Mouse (Mus musculus): ENCODE results near the gene Pilra. TPM values are rescaled to one million over a fixed set of nuclear protein-coding genes. Genes with fewer than 3 reads are reported as not detected.

Pilra gene
- polyA plus RNA-seq, 1 experiment, result 0.53 TPM

DNA sequence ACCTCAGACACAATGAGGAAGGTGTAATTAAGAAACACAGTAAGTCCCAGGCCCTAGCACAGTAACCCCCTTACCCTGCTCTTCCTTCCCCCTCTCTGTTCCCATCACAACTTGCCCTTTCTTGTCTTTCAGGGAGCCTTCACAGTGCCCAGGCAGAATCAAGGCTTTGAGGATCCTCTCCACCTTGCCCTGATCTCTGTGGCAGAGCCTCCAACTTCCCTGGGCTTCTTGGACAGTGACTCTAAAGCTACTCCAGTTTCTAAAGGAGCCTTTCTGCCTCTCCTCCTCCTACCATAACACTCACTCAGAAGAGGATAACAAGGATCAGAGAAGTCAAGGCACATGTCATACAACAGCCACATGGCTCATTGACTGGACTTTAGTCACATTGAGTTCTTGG, 530 bp upstream of the Pilra start:
- Histone ChIP-seq H3K27ac (ENCODE audit: insufficient read depth, low read length) (no peak overlapping the region), H3K4me1 (ENCODE audit: control insufficient read depth, insufficient read depth, low read length) (no peaks in the 10 kb centered on the region), H3K4me3 (ENCODE audit: insufficient read depth, low read length) (no peak overlapping the region)
- TF ChIP-seq POLR2A (IDR thresholded peaks at IDR 0.05; ENCODE audit: low read depth, low read length) (no peak), CTCF (IDR thresholded peaks at IDR 0.05; ENCODE audit: borderline replicate concordance, insufficient read depth, low read length) (no peak)

DNA sequence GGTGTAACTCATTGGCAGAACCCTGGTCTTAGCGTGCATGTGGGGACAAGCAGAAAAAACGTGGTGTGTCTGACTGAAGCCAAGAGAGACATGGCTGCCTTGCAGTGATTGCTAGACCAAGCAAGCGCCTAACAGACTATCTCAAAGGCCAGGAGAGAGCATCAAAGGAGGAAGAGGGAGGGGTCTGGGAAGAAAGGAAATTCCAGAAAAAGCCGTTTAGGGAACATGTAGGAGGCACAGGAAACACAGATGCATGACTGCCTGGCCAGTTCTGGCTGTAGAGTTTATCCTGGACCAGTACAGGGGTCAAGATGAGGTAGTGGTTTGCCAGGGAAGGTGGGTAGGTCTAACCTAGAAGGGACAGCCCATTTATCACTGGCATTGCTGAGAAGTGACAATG, 2.6 kb downstream of the Pilra start:
- Histone ChIP-seq H3K4me1 (ENCODE audit: control insufficient read depth, insufficient read depth, low read length) (no peaks in the 10 kb centered on the region), H3K27ac (ENCODE audit: insufficient read depth, low read length) (no peak overlapping the region), H3K4me3 (ENCODE audit: insufficient read depth, low read length) (no peak overlapping the region)
- TF ChIP-seq POLR2A (IDR thresholded peaks at IDR 0.05; ENCODE audit: low read depth, low read length) (no peak), CTCF (IDR thresholded peaks at IDR 0.05; ENCODE audit: borderline replicate concordance, insufficient read depth, low read length) (no peak)

DNA sequence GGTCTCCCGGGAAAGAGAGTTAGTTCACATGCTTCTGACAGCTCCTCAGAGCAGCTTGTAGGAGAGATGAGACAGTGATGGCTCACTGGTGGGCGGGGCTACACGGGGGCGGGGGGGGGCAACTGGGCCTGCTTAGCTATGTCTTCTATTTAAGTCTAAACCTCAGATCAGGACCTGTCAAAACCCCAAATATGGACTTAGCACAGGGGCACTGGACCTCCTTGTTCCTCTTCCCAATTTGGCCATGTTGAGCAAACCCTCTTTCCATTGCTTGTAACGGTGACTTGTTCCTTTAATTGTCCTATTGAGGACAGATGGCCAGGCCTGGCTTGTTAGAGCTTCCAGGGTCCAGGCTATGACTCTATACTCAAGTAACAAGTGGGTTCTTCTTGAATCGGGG, 4.6 kb downstream of the Pilra start:
- Histone ChIP-seq H3K27ac (ENCODE audit: insufficient read depth, low read length) (no peak overlapping the region), H3K4me1 (ENCODE audit: control insufficient read depth, insufficient read depth, low read length) (no peaks in the 10 kb centered on the region), H3K4me3 (ENCODE audit: insufficient read depth, low read length) (no peak overlapping the region)
- no peak for TF ChIP-seq POLR2A (IDR thresholded peaks at IDR 0.05; ENCODE audit: low read depth, low read length)
- no peak for TF ChIP-seq CTCF (IDR thresholded peaks at IDR 0.05; ENCODE audit: borderline replicate concordance, insufficient read depth, low read length)

DNA sequence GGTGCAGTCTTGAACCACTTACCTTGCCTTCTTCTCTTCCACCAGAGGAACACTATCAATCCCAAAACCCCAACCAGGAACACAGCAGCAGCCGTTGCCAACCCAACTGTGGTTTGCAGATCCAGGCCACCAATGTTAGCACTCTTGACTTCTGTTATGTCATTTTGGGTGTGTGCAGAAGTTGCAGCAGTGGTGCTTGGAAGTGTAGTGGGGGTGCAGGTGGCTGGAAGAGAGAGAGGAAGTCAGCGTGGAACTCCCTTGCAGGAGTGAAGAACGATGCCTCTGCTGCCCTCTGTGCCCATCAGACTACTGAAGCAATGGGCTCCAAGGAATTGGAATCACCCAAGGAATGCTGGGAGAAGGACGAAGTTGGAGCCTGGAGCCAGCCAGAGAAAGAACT, 5.0 kb downstream of the Pilra start:
- Histone ChIP-seq H3K27ac (ENCODE audit: insufficient read depth, low read length) (no peak overlapping the region), H3K4me1 (ENCODE audit: control insufficient read depth, insufficient read depth, low read length) (no peaks in the 10 kb centered on the region), H3K4me3 (ENCODE audit: insufficient read depth, low read length) (no peak overlapping the region)
- TF ChIP-seq POLR2A (IDR thresholded peaks at IDR 0.05; ENCODE audit: low read depth, low read length) (no peak), CTCF (IDR thresholded peaks at IDR 0.05; ENCODE audit: borderline replicate concordance, insufficient read depth, low read length) (no peak)

DNA sequence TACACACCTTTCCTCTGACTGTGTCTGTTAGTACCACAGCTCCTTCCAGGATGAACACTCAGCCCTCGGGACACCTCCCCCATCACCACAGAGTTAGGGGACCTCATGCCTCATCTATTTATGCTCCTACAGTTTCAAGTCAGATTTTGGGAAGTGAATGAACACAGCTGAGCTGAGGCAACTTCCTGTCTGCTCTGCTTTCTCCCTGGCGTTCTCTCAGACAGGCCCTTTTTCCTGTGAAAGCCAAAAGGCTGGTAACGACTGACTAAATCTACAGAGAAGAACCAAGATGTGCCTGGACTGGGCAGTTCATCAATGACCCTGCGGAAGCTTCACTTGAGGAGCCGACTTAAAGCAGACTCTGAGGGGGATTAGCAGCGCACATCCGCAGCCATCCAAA, 5.8 kb downstream of the Pilra start:
- H3K4me3 ChIP-seq (ENCODE audit: insufficient read depth, low read length), result no peak overlapping the region
- H3K27ac ChIP-seq (ENCODE audit: insufficient read depth, low read length), result no peak overlapping the region
- no peak for TF ChIP-seq POLR2A (IDR thresholded peaks at IDR 0.05; ENCODE audit: low read depth, low read length)
- no peak for TF ChIP-seq CTCF (IDR thresholded peaks at IDR 0.05; ENCODE audit: borderline replicate concordance, insufficient read depth, low read length)

DNA sequence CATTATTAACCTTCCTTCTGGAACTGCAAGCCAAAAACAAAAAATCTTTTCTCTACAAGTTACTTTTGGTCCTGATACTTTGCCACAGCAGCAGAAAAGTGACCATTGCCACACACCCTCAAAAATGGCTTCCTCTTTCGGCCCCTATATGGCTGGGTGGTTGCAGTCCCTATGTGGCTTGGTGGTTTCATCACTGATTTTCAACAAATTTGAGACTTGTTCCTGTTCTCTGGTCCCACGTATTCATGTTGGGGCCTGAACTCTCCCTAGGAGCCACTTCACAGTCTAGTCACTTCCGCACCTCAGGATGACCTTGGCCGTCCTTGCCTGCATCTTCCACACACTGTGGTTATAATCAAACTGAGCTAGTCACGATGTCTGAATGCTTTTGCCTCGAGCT, 7.4 kb downstream of the Pilra start:
- TF ChIP-seq POLR2A (IDR thresholded peaks at IDR 0.05; ENCODE audit: low read depth, low read length) (no peak), CTCF (IDR thresholded peaks at IDR 0.05; ENCODE audit: borderline replicate concordance, insufficient read depth, low read length) (no peak)
- no peak overlapping the region for H3K4me3 ChIP-seq (ENCODE audit: insufficient read depth, low read length)
- no peak overlapping the region for H3K27ac ChIP-seq (ENCODE audit: insufficient read depth, low read length)
- H3K4me1 ChIP-seq (ENCODE audit: control insufficient read depth, insufficient read depth, low read length), result no peaks in the 10 kb centered on the region

More for the DNA sequence above, 5.8 kb downstream of the Pilra start:
- no peaks in the 10 kb centered on the region for H3K4me1 ChIP-seq (ENCODE audit: control insufficient read depth, insufficient read depth, low read length)

DNA sequence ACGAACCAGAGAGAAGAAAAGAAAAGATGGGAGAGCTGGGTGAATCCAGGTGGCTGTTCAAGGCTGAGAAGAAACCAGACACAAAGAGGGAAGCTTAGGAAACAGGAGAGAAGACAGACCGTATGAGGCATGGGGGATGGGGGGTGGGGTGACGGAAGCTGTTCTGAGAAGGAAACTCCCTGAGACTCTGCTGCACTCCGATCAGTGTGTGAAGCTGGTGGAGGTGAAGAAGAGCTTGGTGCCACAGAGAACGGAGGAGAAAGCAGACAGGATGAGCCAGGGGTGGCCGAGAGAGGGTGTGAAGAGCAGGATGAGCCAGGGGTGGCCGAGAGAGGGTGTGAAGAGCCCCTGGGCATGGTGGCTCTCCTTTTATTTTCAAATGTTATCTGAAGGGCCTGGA, 9.7 kb downstream of the Pilra start:
- H3K27ac ChIP-seq (ENCODE audit: insufficient read depth, low read length), result no peak overlapping the region
- H3K4me1 ChIP-seq (ENCODE audit: control insufficient read depth, insufficient read depth, low read length), result no peaks in the 10 kb centered on the region
- no peak overlapping the region for H3K4me3 ChIP-seq (ENCODE audit: insufficient read depth, low read length)
- TF ChIP-seq POLR2A (IDR thresholded peaks at IDR 0.05; ENCODE audit: low read depth, low read length) (no peak), CTCF (IDR thresholded peaks at IDR 0.05; ENCODE audit: borderline replicate concordance, insufficient read depth, low read length) (no peak)

DNA sequence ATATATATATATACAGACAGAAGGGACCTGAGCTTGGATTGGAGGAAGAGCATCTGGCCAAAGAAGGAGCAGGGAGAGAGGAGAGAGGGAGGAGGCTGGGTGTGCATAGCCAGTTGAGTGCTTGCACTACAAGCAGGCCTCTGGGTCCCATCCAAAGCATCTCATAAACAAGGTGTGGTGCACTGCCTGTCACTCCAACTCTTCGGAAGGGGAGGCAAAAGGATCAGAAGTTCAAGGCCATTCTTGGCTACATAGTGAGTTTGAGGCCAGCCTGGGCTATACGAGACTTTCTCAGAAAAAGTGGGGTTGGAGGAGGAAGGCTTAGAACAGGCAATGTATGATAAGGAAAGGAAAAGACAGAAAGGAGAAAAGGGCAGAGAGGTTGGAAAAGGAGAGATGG, 10.1 kb downstream of the Pilra start:
- no peak overlapping the region for H3K27ac ChIP-seq (ENCODE audit: insufficient read depth, low read length)
- no peak for TF ChIP-seq POLR2A (IDR thresholded peaks at IDR 0.05; ENCODE audit: low read depth, low read length)
- TF ChIP-seq CTCF (IDR thresholded peaks at IDR 0.05; ENCODE audit: borderline replicate concordance, insufficient read depth, low read length), result no peak

DNA sequence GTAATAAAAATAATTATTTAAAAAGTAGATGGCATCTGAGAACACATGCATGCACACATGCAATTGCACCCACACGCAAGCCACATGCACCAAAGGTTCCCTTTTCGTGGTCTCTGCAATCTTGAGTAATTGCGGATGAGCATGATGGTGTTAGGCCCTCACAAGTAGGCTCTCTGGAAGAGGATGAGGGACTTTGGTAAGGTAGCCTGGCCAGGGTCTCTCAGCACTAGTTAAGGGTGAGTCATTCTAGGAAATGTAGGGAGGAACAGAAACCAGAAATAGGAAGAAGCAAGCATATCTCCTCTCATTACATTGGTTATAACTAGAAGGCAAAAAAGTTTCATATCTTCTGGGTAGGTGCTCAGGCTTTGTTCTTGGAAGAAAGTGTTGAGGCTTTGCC, 11.1 kb downstream of the Pilra start:
- TF ChIP-seq CTCF (IDR thresholded peaks at IDR 0.05; ENCODE audit: borderline replicate concordance, insufficient read depth, low read length) (no peak), POLR2A (IDR thresholded peaks at IDR 0.05; ENCODE audit: low read depth, low read length) (no peak)
- Histone ChIP-seq H3K4me1 (ENCODE audit: control insufficient read depth, insufficient read depth, low read length) (no peaks in the 10 kb centered on the region), H3K4me3 (ENCODE audit: insufficient read depth, low read length) (no peak overlapping the region), H3K27ac (ENCODE audit: insufficient read depth, low read length) (no peak overlapping the region)

More for the DNA sequence above, 10.1 kb downstream of the Pilra start:
- H3K4me1 ChIP-seq (ENCODE audit: control insufficient read depth, insufficient read depth, low read length), result no peaks in the 10 kb centered on the region
- no peak overlapping the region for H3K4me3 ChIP-seq (ENCODE audit: insufficient read depth, low read length)

DNA sequence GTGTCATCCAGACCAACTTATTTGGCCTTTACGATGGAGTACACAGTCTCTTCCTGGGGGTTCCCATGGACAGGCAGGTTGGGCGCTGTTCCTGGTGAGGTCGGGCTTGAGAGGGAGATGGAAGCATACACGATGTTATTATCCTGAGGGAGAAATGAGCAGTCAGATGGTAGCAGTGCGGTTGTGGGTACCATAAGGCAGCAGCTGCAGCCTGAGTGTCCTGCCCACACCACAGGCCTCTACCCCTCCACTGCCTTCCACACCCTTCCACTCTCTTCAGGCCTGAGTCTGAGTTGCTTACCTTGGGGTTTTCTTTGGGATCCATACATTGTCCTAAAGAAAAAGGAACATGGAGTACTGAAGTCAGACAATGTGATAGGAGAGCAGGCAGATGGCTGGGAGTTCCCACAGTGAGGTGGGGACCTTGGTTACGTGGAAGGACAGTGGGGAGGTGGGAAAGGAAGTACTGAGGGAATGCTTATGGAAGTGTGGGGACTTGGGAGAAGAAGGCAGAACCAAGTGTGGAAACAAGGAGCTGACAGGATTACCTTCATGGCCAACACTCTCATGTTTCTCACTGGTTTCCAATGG, 12.5 kb downstream of the Pilra start:
- Histone ChIP-seq H3K4me1 (ENCODE audit: control insufficient read depth, insufficient read depth, low read length) (no peaks in the 10 kb centered on the region), H3K4me3 (ENCODE audit: insufficient read depth, low read length) (no peak overlapping the region), H3K27ac (ENCODE audit: insufficient read depth, low read length) (no peak overlapping the region)
- TF ChIP-seq POLR2A (IDR thresholded peaks at IDR 0.05; ENCODE audit: low read depth, low read length) (no peak), CTCF (IDR thresholded peaks at IDR 0.05; ENCODE audit: borderline replicate concordance, insufficient read depth, low read length) (no peak)

DNA sequence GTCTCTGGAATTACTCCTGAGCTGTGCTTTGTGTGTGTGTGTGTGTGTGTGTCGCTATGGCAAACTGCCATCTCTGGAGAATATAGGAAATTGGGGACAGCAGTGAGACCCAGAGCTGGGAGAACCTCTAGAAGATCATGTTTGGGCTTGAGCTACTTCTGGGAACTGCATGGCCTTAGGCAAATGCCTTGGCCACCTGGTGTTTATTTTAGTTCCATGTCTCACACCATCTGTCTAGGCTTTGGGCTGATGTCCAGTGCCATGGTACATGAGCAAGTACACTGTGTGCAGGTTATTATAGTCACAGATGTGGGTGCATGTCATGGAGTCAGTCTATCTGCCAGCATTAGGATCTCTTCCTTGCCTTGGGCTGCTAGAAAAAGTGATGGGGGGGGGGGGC, 13.5 kb downstream of the Pilra start:
- no peak for TF ChIP-seq POLR2A (IDR thresholded peaks at IDR 0.05; ENCODE audit: low read depth, low read length)
- no peak for TF ChIP-seq CTCF (IDR thresholded peaks at IDR 0.05; ENCODE audit: borderline replicate concordance, insufficient read depth, low read length)
- no peak overlapping the region for H3K4me3 ChIP-seq (ENCODE audit: insufficient read depth, low read length)
- H3K4me1 ChIP-seq (ENCODE audit: control insufficient read depth, insufficient read depth, low read length), result no peaks in the 10 kb centered on the region
- H3K27ac ChIP-seq (ENCODE audit: insufficient read depth, low read length), result no peak overlapping the region
